ENCODE assay signal across 8 mouse cellular contexts in genomic region chr19:45234771-45235231, GRCm38 (mm10). TPM values are rescaled to one million over a fixed set of nuclear protein-coding genes. Genes with fewer than 3 reads are reported as not detected.
A peak's percentile ranks its signal among the peaks of the same experiment; 100 is the strongest.
DNase-seq lines count a peak whose midpoint lies in the region; ATAC-seq lines count a peak whose summit lies in the region.
"Had no signal": no experiment of that assay in that cellular context is flagged by ENCODE, and none has a peak within 500 bp of the region (broad histone marks: within the 10 kb centered on the region; RNA-seq: fewer than 3 reads in every experiment).

No protein-coding gene starts in this region.

- H3K4me2 ChIP-seq in heart, embryonic 15.5 days = peak overlapping the region; percentile 68

- H3K9me3 ChIP-seq in heart, embryonic 15.5 days (replicated peaks) = no peaks in the 10 kb centered on the region
- H3K9me3 ChIP-seq in midbrain, embryonic 10.5 days (replicated peaks) = no peaks in the 10 kb centered on the region

- no peak for ATAC-seq in heart, embryonic 15.5 days (replicated peaks; ENCODE audit: insufficient number of reproducible peaks, insufficient read depth, low FRiP score, low read depth)

- under 1% methylated on average over 42 of the region's 42 CpGs for WGBS in heart, embryonic 15.5 days
- WGBS in midbrain, embryonic 10.5 days = 1% methylated on average over 38 of the region's 42 CpGs

- H3K9ac ChIP-seq in heart, embryonic 15.5 days = 0 out of 2 replicates have a peak overlapping the region, but pooled peaks have one; percentile 11

- no peak overlapping the region for H3K27ac ChIP-seq in heart, embryonic 15.5 days
- no peak overlapping the region for H3K27ac ChIP-seq in midbrain, embryonic 10.5 days (replicated peaks)

- H3K36me3 ChIP-seq in heart, embryonic 15.5 days = no peaks in the 10 kb centered on the region
- no peaks in the 10 kb centered on the region for H3K36me3 ChIP-seq in midbrain, embryonic 10.5 days

- peaks cover 95% of the 10 kb centered on the region for H3K27me3 ChIP-seq in heart, embryonic 15.5 days
- peaks cover 100% of the 10 kb centered on the region for H3K27me3 ChIP-seq in midbrain, embryonic 10.5 days (ENCODE audit: low read depth, poor library complexity, severe bottlenecking)

- peaks cover 51% of the 10 kb centered on the region for H3K4me1 ChIP-seq in heart, embryonic 15.5 days (replicated peaks)
- peaks cover 47% of the 10 kb centered on the region for H3K4me1 ChIP-seq in midbrain, embryonic 10.5 days

- peak overlapping the region; percentile 44 for H3K4me3 ChIP-seq in heart, embryonic 15.5 days
- peak overlapping the region; percentile 39 for H3K4me3 ChIP-seq in midbrain, embryonic 10.5 days

- DNase-seq in B cell, adult 2 months = peak; percentile 50 to 62
- peak; percentile 24 for DNase-seq in CD4-positive helper T cell, adult 2 months (ENCODE audit: low read depth, low spot score)
- peak; percentile 68 for DNase-seq in midbrain, embryonic 10.5 days (ENCODE audit: low spot score)
- no peak for DNase-seq in frontal cortex, postnatal 10 days (ENCODE audit: low spot score in 2 of 2)
- no peak for DNase-seq in urinary bladder, adult 2 months (ENCODE audit: low spot score)
- no peak for DNase-seq in right cerebral cortex, adult 18-20 months

RNA-seq across cellular contexts. Expression of gene Lbx1, which starts 0.8 kb away (rescaled TPM):
- polyA plus RNA-seq in heart, embryonic 15.5 days (2015; fragmentation: Nextera tagmentation; extraction: Ambion mirVana) = not detected in 2 replicates
- polyA plus RNA-seq in midbrain, embryonic 10.5 days (2016; fragmentation: Nextera tagmentation; extraction: Ambion mirVana) = 0.05 TPM in 1 of 2 replicates, not detected in the other
- 0.03 and 0.11 TPM in 2 replicates for polyA plus RNA-seq in urinary bladder, adult 2 months (2012; rRNA removed)
- polyA plus RNA-seq: liver, adult 2 months had no signal

Comparison
In these comparisons a context has a peak if more than half of its experiments do, and no peak if none do; other contexts are left out.
1. DNase-seq: peak in B cell, adult 2 months (2 of 2), CD4-positive helper T cell, adult 2 months (single experiment) and midbrain, embryonic 10.5 days (single experiment); none in frontal cortex, postnatal 10 days (0 of 2), urinary bladder, adult 2 months (single experiment) and right cerebral cortex, adult 18-20 months (single experiment).